Mouse (Mus musculus) neural tube, embryonic 11.5 days (tissue): ENCODE results near the gene Auts2. TPM values are rescaled to one million over a fixed set of nuclear protein-coding genes. Genes with fewer than 3 reads are reported as not detected.

ENCODE experiments used
- ATAC-seq: fragments of 200-750 bp; cut with Nextera tagmentation; 2 replicates; pipeline ENCODE4 v1.8.0; 2017; ENCODE audit warnings: moderate number of reproducible peaks, mild to moderate bottlenecking, moderate TSS enrichment, moderate library complexity; ENCODE audit not compliant: insufficient read depth, low FRiP score, low TSS enrichment
- DNase-seq: peaks from one replicate; pipeline ENCODE4 v3.0.0-alpha.2; 2015; ENCODE audit warnings: low spot score
- H3K27ac ChIP-seq: fragments of 300-500 bp; sonication (generic); 2 replicates; pipeline ENCODE4 v1.5.1; 2014; ENCODE audit warnings: low read depth, mild to moderate bottlenecking, low read length
- H3K27me3 ChIP-seq: fragments of 300-500 bp; sonication (generic); 2 replicates; pipeline ENCODE4 v1.6.1; 2014; ENCODE audit warnings: mild to moderate bottlenecking, low read length, mixed read lengths; ENCODE audit not compliant: control insufficient read depth, insufficient read depth
- H3K36me3 ChIP-seq: fragments of 300-500 bp; sonication (generic); 2 replicates; pipeline ENCODE4 v1.6.1; 2014; ENCODE audit warnings: mild to moderate bottlenecking, low read length, moderate library complexity, mixed read lengths; ENCODE audit not compliant: control insufficient read depth, insufficient read depth
- H3K4me1 ChIP-seq: fragments of 300-500 bp; sonication (generic); 2 replicates; pipeline ENCODE4 v1.6.1; 2014; ENCODE audit warnings: low read length, mixed read lengths; ENCODE audit not compliant: control insufficient read depth, insufficient read depth
- H3K4me2 ChIP-seq: fragments of 300-500 bp; sonication (generic); 2 replicates; pipeline ENCODE4 v1.6.1; 2014; ENCODE audit warnings: low read depth, mild to moderate bottlenecking, moderate library complexity
- H3K4me3 ChIP-seq: fragments of 300-500 bp; sonication (generic); 2 replicates; pipeline ENCODE4 v1.5.1; 2014; ENCODE audit warnings: low read depth, low read length
- H3K9ac ChIP-seq: fragments of 300-500 bp; sonication (generic); 2 replicates; pipeline ENCODE4 v1.6.1; 2014; ENCODE audit warnings: mild to moderate bottlenecking, low read length
- H3K9me3 ChIP-seq: fragments of 300-500 bp; sonication (generic); 2 replicates; pipeline ENCODE4 v1.6.1; 2016; ENCODE audit warnings: low read length; ENCODE audit not compliant: control insufficient read depth
- WGBS: fragments of 180-500 bp; shearing (Covaris S2); extraction: QIAGEN DNeasy Blood & Tissue Kit; methylation state at CpG from one replicate; pipeline ENCODE4 v1.1.7; 2014; 5-methylcytosine and 5-hydroxymethylcytosine counted together
- polyA plus RNA-seq: library from polyadenylated mRNA; unstranded; fragments of >200 nt; fragmentation: Nextera tagmentation; extraction: Ambion mirVana; gene quantifications from 2 replicates; pipeline ENCODE4 v1.2.1, GENCODE M21; 2014

Gene Auts2
- polyA plus RNA-seq, 1 experiment from 2014 or later, result 45.0 TPM

DNA sequence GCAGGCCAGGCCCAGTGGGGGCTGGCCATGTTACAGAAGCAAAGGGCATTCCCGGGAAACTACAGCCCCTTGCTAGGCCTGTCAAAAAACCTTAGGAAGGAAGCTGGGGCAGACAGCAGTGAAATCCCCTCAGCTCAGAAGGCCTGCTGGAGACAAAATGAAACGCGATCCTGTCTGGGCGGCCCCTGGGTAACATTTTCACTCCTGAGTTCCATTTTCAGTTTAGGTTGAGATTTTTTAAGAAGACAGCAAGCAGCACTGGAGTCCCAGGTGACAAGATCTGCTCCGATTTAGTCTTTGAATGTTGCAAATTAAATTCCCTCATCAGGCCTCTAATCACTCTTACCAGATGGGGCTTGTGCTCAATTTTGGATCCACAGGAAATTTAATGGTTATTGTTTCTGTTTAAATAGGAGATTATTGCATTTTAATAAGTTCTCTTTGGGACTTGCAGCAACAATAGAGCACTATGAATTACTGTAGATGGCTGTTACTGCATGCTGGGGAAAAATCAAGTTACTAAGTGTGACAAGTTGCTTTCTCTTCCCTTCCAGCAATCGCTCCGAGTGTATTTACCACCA is 594.5 kb downstream of the Auts2 start:
- Histone ChIP-seq H3K27me3 (no peaks in the 10 kb centered on the region), H3K9me3 (no peaks in the 10 kb centered on the region), H3K27ac (peak overlapping the region; percentile 44; the same call in 1 of the 2 replicates), H3K4me1 (peaks cover 8% of the 10 kb centered on the region), H3K4me3 (no peak overlapping the region), H3K9ac (no peak overlapping the region), H3K4me2 (no peak overlapping the region), H3K36me3 (no peaks in the 10 kb centered on the region)
- ATAC-seq (no peak), DNase-seq (peak; percentile 38)
- 35% methylated on average over 7 of the region's 7 CpGs for WGBS

DNA sequence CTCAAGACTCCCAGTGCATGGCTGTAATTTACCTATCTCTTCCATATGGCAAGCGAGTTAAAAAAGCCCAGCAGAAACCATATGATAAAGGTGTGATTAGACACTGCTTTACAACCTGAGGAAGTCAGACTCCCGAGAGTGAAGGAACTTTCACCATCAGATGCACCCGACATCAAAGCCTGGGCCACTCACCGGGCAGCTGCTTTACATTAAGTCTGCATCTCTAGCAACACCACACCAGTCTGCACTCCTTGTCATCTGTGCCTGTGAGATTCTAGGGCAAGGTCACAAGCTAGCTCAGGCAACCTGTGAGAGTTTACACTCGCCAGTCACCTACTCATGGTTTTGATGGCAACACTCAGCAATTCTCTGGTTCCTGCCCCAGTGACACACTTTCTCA is 596.3 kb downstream of the Auts2 start:
- Histone ChIP-seq H3K4me3 (no peak overlapping the region), H3K9me3 (no peaks in the 10 kb centered on the region), H3K4me2 (no peak overlapping the region), H3K36me3 (no peaks in the 10 kb centered on the region), H3K27ac (no peak overlapping the region), H3K9ac (no peak overlapping the region), H3K27me3 (no peaks in the 10 kb centered on the region), H3K4me1 (peaks cover 8% of the 10 kb centered on the region)
- no peak for ATAC-seq
- no peak for DNase-seq
- 53% methylated on average over 5 of the region's 5 CpGs for WGBS

DNA sequence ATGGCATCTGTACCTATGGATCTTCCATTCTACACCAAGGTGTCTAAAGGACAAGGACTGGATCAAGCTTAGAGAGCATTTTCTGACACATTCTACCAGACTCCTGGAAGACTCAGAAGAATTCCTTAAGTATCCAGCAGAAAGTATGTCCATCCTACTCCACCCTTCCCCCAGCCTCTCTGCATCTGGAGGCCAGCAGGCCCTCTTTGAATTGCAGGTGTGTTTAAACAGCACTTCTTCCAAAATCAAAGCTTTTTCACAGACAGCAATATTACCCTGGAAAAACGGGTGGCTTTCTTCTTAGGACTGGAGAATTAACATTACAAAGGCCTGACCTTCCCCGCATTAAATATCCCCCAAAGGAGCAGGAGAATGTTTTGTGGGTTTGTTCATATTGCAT is 598.4 kb downstream of the Auts2 start:
- WGBS, result 10% methylated on average over 2 of the region's 2 CpGs
- DNase-seq, result no peak
- no peak overlapping the region; the same call in 1 of the 2 replicates for H3K9ac ChIP-seq
- no peak overlapping the region for H3K27ac ChIP-seq
- H3K4me2 ChIP-seq, result no peak overlapping the region
- no peaks in the 10 kb centered on the region for H3K27me3 ChIP-seq
- ATAC-seq, result no peak
- peaks cover 8% of the 10 kb centered on the region for H3K4me1 ChIP-seq
- no peaks in the 10 kb centered on the region for H3K9me3 ChIP-seq
- no peak overlapping the region for H3K4me3 ChIP-seq
- H3K36me3 ChIP-seq, result no peaks in the 10 kb centered on the region

DNA sequence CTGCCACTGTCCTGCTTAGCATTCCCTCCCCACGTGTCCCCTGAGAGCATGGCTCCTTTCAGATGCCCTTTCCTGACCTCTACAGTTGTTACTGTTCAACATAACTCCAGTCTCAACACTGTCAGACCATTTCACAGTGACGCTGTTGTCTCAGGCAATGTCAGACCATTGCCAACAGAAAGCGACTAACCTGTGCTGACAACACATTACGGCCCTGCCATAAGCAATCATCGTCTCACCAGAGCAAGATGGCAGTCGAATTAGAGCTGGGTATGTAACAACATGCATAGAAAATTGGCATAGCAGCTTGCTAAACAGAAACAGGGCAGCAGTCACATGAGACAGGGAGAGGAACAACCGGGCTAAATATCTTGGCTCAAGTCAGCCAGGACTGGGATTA is 614.4 kb downstream of the Auts2 start:
- no peaks in the 10 kb centered on the region for H3K27me3 ChIP-seq
- no peaks in the 10 kb centered on the region for H3K4me1 ChIP-seq
- H3K4me3 ChIP-seq, result no peak overlapping the region
- 82% methylated on average over 7 of the region's 7 CpGs for WGBS
- ATAC-seq (no peak), DNase-seq (no peak)
- no peak overlapping the region for H3K9ac ChIP-seq
- no peaks in the 10 kb centered on the region for H3K36me3 ChIP-seq
- no peak overlapping the region for H3K4me2 ChIP-seq
- no peaks in the 10 kb centered on the region for H3K9me3 ChIP-seq
- no peak overlapping the region for H3K27ac ChIP-seq

DNA sequence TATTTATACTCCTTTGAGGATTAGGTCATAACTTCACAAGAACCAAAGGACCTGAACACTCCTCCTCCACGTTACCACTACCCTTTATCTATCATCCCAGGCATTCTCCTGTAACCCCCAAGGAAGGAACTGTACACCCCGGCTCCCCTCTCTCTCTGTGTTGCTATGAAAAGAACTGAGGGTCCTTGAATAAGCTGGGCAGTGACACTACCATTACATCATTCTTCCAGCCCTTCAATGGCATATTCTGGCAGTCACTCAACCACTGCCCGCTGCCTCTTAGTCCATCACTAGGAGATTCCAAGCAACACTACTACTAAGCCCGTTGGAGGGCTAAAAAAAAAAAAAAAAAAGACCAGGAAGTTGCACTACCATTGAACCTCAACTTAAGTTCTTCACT is 620.4 kb downstream of the Auts2 start:
- Histone ChIP-seq H3K9me3 (no peaks in the 10 kb centered on the region), H3K4me3 (no peak overlapping the region), H3K27ac (no peak overlapping the region), H3K36me3 (no peaks in the 10 kb centered on the region), H3K9ac (no peak overlapping the region), H3K4me1 (peaks cover 3% of the 10 kb centered on the region; the same call in 1 of the 2 replicates), H3K27me3 (no peaks in the 10 kb centered on the region), H3K4me2 (no peak overlapping the region)
- DNase-seq (no peak), ATAC-seq (no peak)
- WGBS, result 94% methylated on average over 4 of the region's 4 CpGs

DNA sequence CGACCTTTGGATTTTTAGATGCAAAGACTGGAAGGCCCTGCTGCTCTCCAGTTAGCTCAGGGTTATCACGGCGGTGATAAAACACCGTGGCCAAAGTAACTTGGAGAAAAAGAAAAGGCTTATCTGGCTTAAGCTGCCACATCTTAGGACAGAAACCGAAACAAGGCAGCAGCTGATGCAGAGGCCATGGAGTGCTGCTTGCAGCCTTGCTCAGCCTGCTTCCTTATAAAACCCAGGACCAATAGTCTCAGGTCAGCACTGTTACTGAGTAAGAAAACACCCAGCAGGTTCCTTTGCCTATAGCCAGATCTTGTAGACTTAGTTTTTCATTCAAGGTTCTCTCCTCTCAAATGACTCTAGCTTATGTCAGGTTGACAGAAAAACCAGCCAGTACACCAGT is 621.0 kb downstream of the Auts2 start:
- H3K4me1 ChIP-seq, result peaks cover 3% of the 10 kb centered on the region; the same call in 1 of the 2 replicates
- H3K9me3 ChIP-seq, result no peaks in the 10 kb centered on the region
- WGBS, result 80% methylated on average over 5 of the region's 5 CpGs
- ATAC-seq (no peak), DNase-seq (no peak)
- no peaks in the 10 kb centered on the region for H3K36me3 ChIP-seq
- no peak overlapping the region for H3K4me2 ChIP-seq
- no peak overlapping the region for H3K9ac ChIP-seq
- H3K4me3 ChIP-seq, result no peak overlapping the region
- H3K27me3 ChIP-seq, result no peaks in the 10 kb centered on the region
- no peak overlapping the region for H3K27ac ChIP-seq

DNA sequence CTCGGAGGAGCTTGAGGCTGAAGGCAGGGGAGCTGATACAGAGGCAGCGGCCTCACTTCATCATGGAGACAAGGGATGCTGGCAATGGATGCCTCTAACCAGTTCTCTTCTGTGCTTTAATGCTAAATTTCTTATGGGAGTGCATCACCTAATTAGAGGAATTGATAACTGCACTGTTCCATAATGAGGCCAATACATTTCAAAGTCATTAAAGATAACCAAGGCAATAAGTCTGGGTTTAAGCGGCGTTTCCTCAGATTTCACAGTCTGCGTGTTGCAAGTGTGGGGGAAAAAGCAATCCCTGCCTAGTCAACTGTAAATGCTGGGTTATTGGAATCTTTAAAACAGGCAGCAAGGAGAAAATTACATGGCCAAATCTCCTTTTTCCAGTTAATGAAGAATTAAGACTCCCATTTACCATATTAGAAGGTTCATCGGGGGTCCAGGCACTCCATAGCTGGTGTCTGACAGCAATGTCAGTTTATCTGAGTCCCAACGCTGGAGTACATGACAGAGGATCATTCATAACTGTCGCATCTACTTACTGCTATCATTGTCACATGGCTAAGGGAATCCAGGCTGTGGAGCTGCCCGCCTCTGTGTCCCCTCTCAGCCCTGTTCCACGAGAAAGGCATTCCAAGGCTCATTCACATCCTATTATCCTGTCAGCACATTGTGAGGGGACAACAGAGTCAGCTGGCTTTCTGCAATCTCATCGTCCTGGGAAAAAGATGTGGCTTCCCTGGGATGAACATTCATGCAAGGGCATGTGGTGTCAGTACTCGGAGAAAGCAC is 623.0 kb downstream of the Auts2 start:
- no peak for ATAC-seq
- H3K27me3 ChIP-seq, result no peaks in the 10 kb centered on the region
- WGBS, result 63% methylated on average over 12 of the region's 12 CpGs

DNA sequence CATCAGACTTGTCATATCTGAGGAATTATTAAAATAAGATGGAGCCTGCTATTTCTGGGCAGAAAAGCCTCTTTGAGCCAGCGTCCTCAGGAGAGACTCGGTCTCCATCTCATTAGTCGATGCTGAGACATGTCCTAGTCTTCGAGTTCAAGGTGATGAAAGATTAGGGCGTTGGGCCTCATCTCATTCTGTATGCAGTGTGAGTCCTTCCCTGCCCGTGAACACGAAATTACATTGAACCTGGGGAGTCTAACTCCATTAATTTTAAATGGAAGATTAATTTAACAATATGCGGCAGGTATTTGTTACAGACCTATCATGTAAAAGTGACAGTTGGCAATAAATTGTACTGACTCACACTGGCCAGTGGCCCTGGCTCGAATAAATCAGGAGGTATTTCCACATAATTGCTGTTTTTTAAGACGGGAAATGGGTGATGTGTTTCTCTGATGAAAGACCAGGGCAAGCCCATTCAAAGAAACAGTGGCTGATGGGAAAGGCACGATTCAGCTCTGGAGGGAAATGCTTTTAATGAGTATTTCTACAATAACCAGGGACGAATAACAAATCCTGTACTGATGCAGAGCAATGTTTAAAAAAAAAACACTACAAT is 626.2 kb downstream of the Auts2 start:
- ATAC-seq (no peak), DNase-seq (no peak)
- Histone ChIP-seq H3K36me3 (no peaks in the 10 kb centered on the region), H3K9ac (no peak overlapping the region), H3K27ac (no peak overlapping the region), H3K4me2 (no peak overlapping the region), H3K9me3 (no peaks in the 10 kb centered on the region), H3K4me1 (peaks cover 3% of the 10 kb centered on the region; the same call in 1 of the 2 replicates), H3K27me3 (no peaks in the 10 kb centered on the region), H3K4me3 (no peak overlapping the region)
- WGBS, result 70% methylated on average over 12 of the region's 12 CpGs

More for the DNA sequence above, 623.0 kb downstream of the Auts2 start:
- H3K4me2 ChIP-seq, result no peak overlapping the region
- H3K9ac ChIP-seq, result no peak overlapping the region
- no peaks in the 10 kb centered on the region for H3K36me3 ChIP-seq
- no peak overlapping the region for H3K27ac ChIP-seq
- H3K4me1 ChIP-seq, result peaks cover 3% of the 10 kb centered on the region; the same call in 1 of the 2 replicates
- no peaks in the 10 kb centered on the region for H3K9me3 ChIP-seq
- H3K4me3 ChIP-seq, result no peak overlapping the region
- peak; percentile 34 for DNase-seq
